Mouse (Mus musculus) heart, adult 2 months (tissue): ENCODE data around the gene Higd1c. TPM values are rescaled to one million over a fixed set of nuclear protein-coding genes. Genes with fewer than 3 reads are reported as not detected.
A peak's percentile ranks its signal among the peaks of the same experiment; 100 is the strongest.
"Not testable (repeated sequence)": the region's sequence is repeated elsewhere in the genome, so short reads cannot be mapped to it uniquely, and the experiment has no call there.

Experiments used
- DNase-seq, 2 experiments: peaks; one replicate each; pipeline ENCODE4 v3.0.0; 2021
- H3K27ac ChIP-seq: fragments of 200-600 bp; 2 replicates; pipeline ENCODE4 v1.8.1; 2022
- H3K27me3 ChIP-seq: fragments of 200-500 bp; 2 replicates; pipeline ENCODE4 v1.6.1; 2012; ENCODE audit warnings: mild to moderate bottlenecking, low read length, inconsistent platforms, mixed read lengths; ENCODE audit not compliant: control insufficient read depth, insufficient read depth
- H3K36me3 ChIP-seq: fragments of 200-500 bp; 2 replicates; pipeline ENCODE4 v1.6.1; 2012; ENCODE audit warnings: low read length, inconsistent platforms; ENCODE audit not compliant: control insufficient read depth, insufficient read depth
- H3K4me1 ChIP-seq: fragments of 200-500 bp; 2 replicates; pipeline ENCODE4 v1.6.1; 2011; ENCODE audit warnings: low read length; ENCODE audit not compliant: control insufficient read depth, insufficient read depth
- H3K4me3 ChIP-seq: fragments of 200-600 bp; 2 replicates; pipeline ENCODE4 v1.8.1; 2022
- H3K79me2 ChIP-seq: fragments of 200-500 bp; replicated peaks from 2 replicates; pipeline ENCODE4 v1.6.1; 2012; ENCODE audit warnings: mild to moderate bottlenecking, inconsistent platforms, low read length, moderate library complexity, mixed read lengths; ENCODE audit not compliant: control insufficient read depth, insufficient read depth
- H3K9ac ChIP-seq: fragments of 200-500 bp; 2 replicates; pipeline ENCODE4 v1.6.1; 2012; ENCODE audit warnings: low read depth, mild to moderate bottlenecking, control low read depth, inconsistent platforms, low read length, mixed read lengths
- CTCF ChIP-seq: fragments of 200-600 bp; IDR thresholded peaks from 2 replicates; pipeline ENCODE4 v1.8.1; 2022; ENCODE audit warnings: antibody characterized with exemption, mild to moderate bottlenecking, moderate library complexity
- EP300 ChIP-seq: fragments of 200-500 bp; IDR thresholded peaks from 2 replicates; pipeline ENCODE4 v1.6.1; 2011; ENCODE audit warnings: low read depth, low read length, control low read depth; ENCODE audit not compliant: insufficient read depth
- POLR2A ChIP-seq: fragments of 200-500 bp; IDR thresholded peaks from 2 replicates; pipeline ENCODE4 v1.6.1; 2011; ENCODE audit warnings: mild to moderate bottlenecking, low read depth, low read length, control low read depth; ENCODE audit not compliant: insufficient read depth
- WGBS: fragments of 180-500 bp; shearing (Covaris S2); methylation state at CpG from one replicate; pipeline ENCODE4 v1.1.7; 2018; 5-methylcytosine and 5-hydroxymethylcytosine counted together
- intact Hi-C: fragments of 180-260 bp; cut with DNase I; formaldehyde crosslinking; loops from one replicate; pipeline ENCODE4 v1.15.1; 2025
- polyA plus RNA-seq: library from polyadenylated mRNA; depleted of rRNA; stranded (reverse); fragments of >200 nt; gene quantifications from 2 replicates; pipeline ENCODE4 v1.2.3, GENCODE M21; 2012
- total RNA-seq, 2 experiments: library from RNA; stranded (reverse); gene quantifications; 2 replicates each; pipeline ENCODE4 v1.2.3; 2021

Higd1c gene
- total and polyA plus RNA-seq, 3 experiments: not detected

GRCm38 (mm10) chr15:100377847-100378505 lies 13.6 kb downstream of the Higd1c start:
- intact Hi-C loops: loop anchor here (10.0 kb wide), 2 partner anchors 53 to 343 kb away; partner anchors contain the start of gene Dip2b
- H3K36me3 ChIP-seq, H3K4me3 ChIP-seq, H3K4me1 ChIP-seq, H3K27ac ChIP-seq, H3K9ac ChIP-seq, H3K79me2 ChIP-seq, H3K27me3 ChIP-seq: not testable (repeated sequence)
- peak; percentile 40 for TF ChIP-seq CTCF
- peak in 1 of 2 experiments; percentile 8 for DNase-seq
- 38% methylated on average over 4 of the region's 9 CpGs for WGBS

GRCm38 (mm10) chr15:100379658-100380057 lies 15.3 kb downstream of the Higd1c start:
- H3K27ac ChIP-seq: no peak overlapping the region
- no peaks in the 10 kb centered on the region for H3K27me3 ChIP-seq
- H3K4me1 ChIP-seq: no peaks in the 10 kb centered on the region
- WGBS: 89% methylated on average over 8 of the region's 8 CpGs
- no peak for DNase-seq
- TF ChIP-seq POLR2A: no peak
- TF ChIP-seq CTCF: no peak
- TF ChIP-seq EP300: no peak
- H3K36me3 ChIP-seq: no peaks in the 10 kb centered on the region
- H3K79me2 ChIP-seq: no peaks in the 10 kb centered on the region
- H3K4me3 ChIP-seq: no peak overlapping the region
- intact Hi-C loops: loop anchor here (10.0 kb wide), 2 partner anchors 55 to 345 kb away; partner anchors contain the start of gene Dip2b
- H3K9ac ChIP-seq: no peak overlapping the region

- intact Hi-C loops: no loop called here
- Histone ChIP-seq H3K27ac (no peak overlapping the region), H3K27me3 (no peaks in the 10 kb centered on the region), H3K4me1 (no peaks in the 10 kb centered on the region), H3K4me3 (no peak overlapping the region), H3K79me2 (no peaks in the 10 kb centered on the region), H3K36me3 (no peaks in the 10 kb centered on the region), H3K9ac (no peak overlapping the region)
- no peak for DNase-seq
- 58% methylated on average over 2 of the region's 2 CpGs for WGBS
- TF ChIP-seq CTCF (no peak), POLR2A (no peak), EP300 (no peak)
These were observed 15.8 kb downstream of the Higd1c start for GRCm38 (mm10) chr15:100380104-100380503.

- H3K27me3 ChIP-seq: no peaks in the 10 kb centered on the region
- no peaks in the 10 kb centered on the region for H3K36me3 ChIP-seq
- intact Hi-C loops: no loop called here
- DNase-seq: no peak
- WGBS: 86% methylated on average over 9 of the region's 9 CpGs
- H3K79me2 ChIP-seq: no peaks in the 10 kb centered on the region
- no peaks in the 10 kb centered on the region for H3K4me1 ChIP-seq
- no peak for TF ChIP-seq CTCF
- no peak for TF ChIP-seq POLR2A
- no peak for TF ChIP-seq EP300
- no peak overlapping the region for H3K9ac ChIP-seq
- H3K4me3 ChIP-seq: no peak overlapping the region
- no peak overlapping the region for H3K27ac ChIP-seq
These were observed 21.4 kb downstream of the Higd1c start for GRCm38 (mm10) chr15:100385705-100386104.

GRCm38 (mm10) chr15:100387544-100388223 lies 23.3 kb downstream of the Higd1c start:
- no peak overlapping the region for H3K4me3 ChIP-seq
- H3K36me3 ChIP-seq: no peaks in the 10 kb centered on the region
- intact Hi-C loops: no loop called here
- no peak for TF ChIP-seq CTCF
- TF ChIP-seq POLR2A: no peak
- TF ChIP-seq EP300: no peak
- H3K9ac ChIP-seq: no peak overlapping the region
- no peak overlapping the region for H3K27ac ChIP-seq
- H3K4me1 ChIP-seq: no peaks in the 10 kb centered on the region
- WGBS: 95% methylated on average over 17 of the region's 17 CpGs
- DNase-seq: no peak
- H3K79me2 ChIP-seq: no peaks in the 10 kb centered on the region
- no peaks in the 10 kb centered on the region for H3K27me3 ChIP-seq

GRCm38 (mm10) chr15:100388224-100388835 lies 24.0 kb downstream of the Higd1c start:
- intact Hi-C loops: no loop called here
- H3K27ac ChIP-seq: no peak overlapping the region

More at GRCm38 (mm10) chr15:100388224-100388835, 24.0 kb downstream of the Higd1c start:
- H3K4me3 ChIP-seq: no peak overlapping the region
- TF ChIP-seq EP300 (no peak), CTCF (no peak), POLR2A (no peak)
- no peaks in the 10 kb centered on the region for H3K79me2 ChIP-seq
- no peaks in the 10 kb centered on the region for H3K4me1 ChIP-seq
- H3K27me3 ChIP-seq: no peaks in the 10 kb centered on the region
- H3K9ac ChIP-seq: no peak overlapping the region
- WGBS: 85% methylated on average over 16 of the region's 16 CpGs
- H3K36me3 ChIP-seq: no peaks in the 10 kb centered on the region
- no peak for DNase-seq
